Mouse (Mus musculus): Measurements from ENCODE around the gene Mgat1. TPM values are rescaled to one million over a fixed set of nuclear protein-coding genes. Genes with fewer than 3 reads are reported as not detected.

Gene Mgat1
- polyA plus RNA-seq, 1 experiment from 2014 or later, result 34.3 TPM

DNA sequence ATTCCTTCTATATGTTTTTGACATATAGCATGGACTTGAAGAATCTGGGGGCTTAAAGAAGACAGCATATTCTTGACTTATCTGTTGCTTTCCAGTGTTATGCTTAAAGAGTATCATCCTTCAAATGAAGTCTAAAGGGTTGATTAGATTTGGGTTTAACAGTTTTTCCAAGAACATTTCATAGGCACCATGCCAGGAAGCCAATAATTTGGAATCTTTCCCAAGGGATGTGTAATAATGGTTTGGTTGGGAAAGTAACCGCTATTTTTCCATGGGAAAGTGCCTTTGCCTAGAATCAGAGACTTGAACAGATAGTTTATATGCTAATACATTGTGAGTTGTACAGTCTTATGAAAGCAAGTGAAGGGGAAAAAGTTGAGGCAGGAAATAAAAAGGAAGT lies 7.1 kb upstream of the Mgat1 start:
- no peaks in the 10 kb centered on the region for H3K36me3 ChIP-seq (ENCODE audit: control insufficient read depth, insufficient read depth, low read length)
- no peaks in the 10 kb centered on the region for H3K9me3 ChIP-seq (replicated peaks; ENCODE audit: control insufficient read depth, low read length, poor library complexity, severe bottlenecking)
- no peak overlapping the region for H3K9ac ChIP-seq (ENCODE audit: low read depth, low read length)
- H3K27ac ChIP-seq (ENCODE audit: low read length), result no peak overlapping the region
- H3K27me3 ChIP-seq (ENCODE audit: control insufficient read depth, insufficient read depth, low read depth, low read length), result no peaks in the 10 kb centered on the region
- H3K4me3 ChIP-seq (ENCODE audit: low read depth, low read length), result no peak overlapping the region
- 79% methylated on average over 1 of the region's 1 CpGs for WGBS
- ATAC-seq, result no peak
- no peak overlapping the region for H3K4me2 ChIP-seq (ENCODE audit: low read length)
- no peaks in the 10 kb centered on the region for H3K4me1 ChIP-seq (ENCODE audit: control insufficient read depth, insufficient read depth, low read length)

DNA sequence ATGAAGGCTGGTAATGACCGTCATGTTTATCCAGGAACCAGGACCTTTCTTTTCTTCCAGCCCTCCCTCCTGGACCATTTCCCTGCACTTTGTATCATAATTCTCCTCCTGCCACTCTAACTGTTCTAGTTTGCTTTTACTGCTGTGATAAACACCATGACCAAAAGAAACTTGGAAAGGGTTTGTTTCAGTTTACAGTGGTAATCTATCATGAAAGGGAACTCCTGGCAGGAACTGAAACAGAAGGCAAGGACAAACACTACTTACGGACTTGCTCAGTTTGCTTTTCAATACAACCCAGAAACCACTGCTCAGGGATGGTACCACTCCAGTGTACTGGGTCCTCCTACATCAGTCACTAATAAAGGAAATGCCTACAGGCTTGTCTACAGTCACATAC lies 6.5 kb upstream of the Mgat1 start:
- no peak for ATAC-seq
- Histone ChIP-seq H3K4me2 (ENCODE audit: low read length) (no peak overlapping the region), H3K27ac (ENCODE audit: low read length) (no peak overlapping the region), H3K9me3 (replicated peaks; ENCODE audit: control insufficient read depth, low read length, poor library complexity, severe bottlenecking) (no peaks in the 10 kb centered on the region), H3K4me1 (ENCODE audit: control insufficient read depth, insufficient read depth, low read length) (no peaks in the 10 kb centered on the region), H3K27me3 (ENCODE audit: control insufficient read depth, insufficient read depth, low read depth, low read length) (no peaks in the 10 kb centered on the region), H3K9ac (ENCODE audit: low read depth, low read length) (no peak overlapping the region), H3K4me3 (ENCODE audit: low read depth, low read length) (no peak overlapping the region), H3K36me3 (ENCODE audit: control insufficient read depth, insufficient read depth, low read length) (no peaks in the 10 kb centered on the region)
- 74% methylated on average over 2 of the region's 2 CpGs for WGBS

DNA sequence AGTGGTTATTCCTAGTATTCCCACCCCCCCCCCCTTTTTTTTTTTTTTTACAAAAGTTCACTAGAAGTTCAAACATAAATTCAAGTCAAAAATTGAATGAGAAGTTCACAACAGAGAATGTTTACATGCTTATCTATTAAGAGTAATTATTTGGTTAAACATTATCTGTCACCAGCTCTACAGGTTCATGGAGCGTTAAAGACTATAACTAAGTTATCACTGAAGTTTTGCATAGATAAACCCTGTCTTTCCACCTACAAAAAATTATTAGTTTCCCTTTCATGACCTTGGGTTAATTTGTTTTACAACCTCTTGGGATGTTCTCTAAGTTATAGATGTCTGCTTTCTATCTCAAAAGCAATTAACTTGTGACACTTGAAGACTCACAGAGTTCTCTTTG lies 3.7 kb upstream of the Mgat1 start:
- no peak overlapping the region for H3K4me2 ChIP-seq (ENCODE audit: low read length)
- no peaks in the 10 kb centered on the region for H3K27me3 ChIP-seq (ENCODE audit: control insufficient read depth, insufficient read depth, low read depth, low read length)
- H3K9me3 ChIP-seq (replicated peaks; ENCODE audit: control insufficient read depth, low read length, poor library complexity, severe bottlenecking), result no peaks in the 10 kb centered on the region
- 85% methylated on average over 1 of the region's 1 CpGs for WGBS
- H3K9ac ChIP-seq (ENCODE audit: low read depth, low read length), result no peak overlapping the region
- H3K36me3 ChIP-seq (ENCODE audit: control insufficient read depth, insufficient read depth, low read length), result no peaks in the 10 kb centered on the region
- H3K4me3 ChIP-seq (ENCODE audit: low read depth, low read length), result no peak overlapping the region
- peaks cover 12% of the 10 kb centered on the region for H3K4me1 ChIP-seq (ENCODE audit: control insufficient read depth, insufficient read depth, low read length)
- ATAC-seq, result no peak
- no peak overlapping the region for H3K27ac ChIP-seq (ENCODE audit: low read length)

DNA sequence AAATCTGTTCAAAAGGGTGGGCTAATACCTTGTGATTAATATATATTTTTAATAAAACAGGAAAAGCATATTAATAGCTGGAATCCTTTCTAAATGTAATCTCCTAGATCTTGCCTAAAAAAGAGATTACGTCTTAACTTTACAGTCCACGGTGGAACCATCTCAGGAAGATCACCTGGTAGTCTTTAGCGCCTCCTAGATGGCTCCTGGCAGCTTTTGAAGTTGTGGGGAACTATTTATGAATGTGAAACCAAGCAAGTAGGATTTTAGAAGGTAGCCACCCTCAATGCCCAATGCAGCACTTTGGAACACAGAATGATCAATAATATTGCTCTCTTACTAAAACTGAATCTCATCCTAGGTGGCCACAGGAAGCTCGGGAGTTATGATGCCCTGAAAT lies 3.1 kb upstream of the Mgat1 start:
- Histone ChIP-seq H3K27me3 (ENCODE audit: control insufficient read depth, insufficient read depth, low read depth, low read length) (no peaks in the 10 kb centered on the region), H3K27ac (ENCODE audit: low read length) (no peak overlapping the region), H3K36me3 (ENCODE audit: control insufficient read depth, insufficient read depth, low read length) (no peaks in the 10 kb centered on the region), H3K9ac (ENCODE audit: low read depth, low read length) (no peak overlapping the region), H3K4me1 (ENCODE audit: control insufficient read depth, insufficient read depth, low read length) (peaks cover 18% of the 10 kb centered on the region), H3K4me3 (ENCODE audit: low read depth, low read length) (no peak overlapping the region), H3K4me2 (ENCODE audit: low read length) (no peak overlapping the region), H3K9me3 (replicated peaks; ENCODE audit: control insufficient read depth, low read length, poor library complexity, severe bottlenecking) (no peaks in the 10 kb centered on the region)
- no peak for ATAC-seq
- 83% methylated on average over 4 of the region's 4 CpGs for WGBS

DNA sequence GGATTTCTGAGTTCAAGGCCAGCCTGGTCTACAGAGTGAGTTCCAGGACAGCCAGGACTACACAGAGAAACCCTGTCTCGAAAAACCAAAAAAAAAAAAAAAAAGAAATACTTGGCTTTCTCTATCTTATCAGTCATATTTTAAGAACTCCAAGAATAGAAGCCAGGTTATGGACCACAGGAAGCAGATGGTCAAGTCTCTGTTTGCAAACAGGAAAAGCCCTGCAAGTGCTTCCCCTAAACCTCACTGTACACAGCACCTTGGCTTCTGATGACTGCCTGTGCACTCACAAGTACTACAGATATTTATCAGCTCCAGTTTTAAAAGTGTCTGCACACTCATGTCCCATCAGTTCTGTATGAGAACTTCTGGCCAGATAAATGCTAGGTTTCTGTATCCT lies 2.5 kb upstream of the Mgat1 start:
- H3K4me1 ChIP-seq (ENCODE audit: control insufficient read depth, insufficient read depth, low read length), result peaks cover 22% of the 10 kb centered on the region
- no peak for ATAC-seq
- WGBS, result no CpG with 5 or more reads among the region's 1 CpGs
- H3K9me3 ChIP-seq (replicated peaks; ENCODE audit: control insufficient read depth, low read length, poor library complexity, severe bottlenecking), result no peaks in the 10 kb centered on the region
- no peak overlapping the region for H3K9ac ChIP-seq (ENCODE audit: low read depth, low read length)
- no peaks in the 10 kb centered on the region for H3K36me3 ChIP-seq (ENCODE audit: control insufficient read depth, insufficient read depth, low read length)
- no peaks in the 10 kb centered on the region for H3K27me3 ChIP-seq (ENCODE audit: control insufficient read depth, insufficient read depth, low read depth, low read length)
- H3K4me3 ChIP-seq (ENCODE audit: low read depth, low read length), result no peak overlapping the region
- no peak overlapping the region for H3K4me2 ChIP-seq (ENCODE audit: low read length)
- H3K27ac ChIP-seq (ENCODE audit: low read length), result no peak overlapping the region

DNA sequence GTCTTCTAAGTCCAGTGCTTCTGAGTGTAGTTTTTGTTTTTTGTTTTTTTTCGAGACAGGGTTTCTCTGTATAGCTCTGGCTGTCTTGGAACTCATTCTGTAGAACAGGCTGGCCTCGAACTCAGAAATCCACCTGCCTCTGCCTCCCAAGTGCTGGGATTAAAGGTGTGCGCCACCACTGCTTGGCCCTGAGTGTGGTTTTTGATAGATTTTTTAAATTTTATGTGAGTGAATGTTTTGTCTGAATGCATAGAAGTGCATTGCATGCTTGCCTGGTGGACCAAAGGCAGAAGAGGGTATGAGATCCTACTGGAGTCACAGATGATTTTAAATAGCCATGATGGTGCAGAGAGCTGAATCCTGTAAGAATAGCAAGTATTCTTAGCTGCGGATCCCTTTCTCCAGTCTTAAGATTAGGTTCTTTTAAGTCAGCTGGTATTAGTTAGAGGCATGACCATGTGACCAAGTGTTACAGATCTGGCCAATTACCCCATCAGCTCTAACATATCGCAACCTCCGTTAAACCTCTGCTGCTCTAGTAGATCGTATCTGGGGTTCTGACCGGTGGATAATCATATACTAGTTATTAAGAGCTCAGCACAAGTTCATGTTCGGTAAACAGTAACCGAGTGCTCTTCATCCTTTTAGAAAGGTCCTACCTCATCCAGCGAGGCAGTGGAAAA lies 906 bp upstream of the Mgat1 start:
- Histone ChIP-seq H3K27ac (ENCODE audit: low read length) (peak overlapping the region; percentile 92), H3K4me1 (ENCODE audit: control insufficient read depth, insufficient read depth, low read length) (peaks cover 26% of the 10 kb centered on the region), H3K4me2 (ENCODE audit: low read length) (peak overlapping the region; percentile 58), H3K9ac (ENCODE audit: low read depth, low read length) (peak overlapping the region; percentile 79; the same call in 1 of the 2 replicates), H3K27me3 (ENCODE audit: control insufficient read depth, insufficient read depth, low read depth, low read length) (no peaks in the 10 kb centered on the region), H3K9me3 (replicated peaks; ENCODE audit: control insufficient read depth, low read length, poor library complexity, severe bottlenecking) (no peaks in the 10 kb centered on the region), H3K4me3 (ENCODE audit: low read depth, low read length) (peak overlapping the region; percentile 55), H3K36me3 (ENCODE audit: control insufficient read depth, insufficient read depth, low read length) (no peaks in the 10 kb centered on the region)
- WGBS, result 19% methylated on average over 11 of the region's 11 CpGs
- ATAC-seq, result peak; percentile 18

DNA sequence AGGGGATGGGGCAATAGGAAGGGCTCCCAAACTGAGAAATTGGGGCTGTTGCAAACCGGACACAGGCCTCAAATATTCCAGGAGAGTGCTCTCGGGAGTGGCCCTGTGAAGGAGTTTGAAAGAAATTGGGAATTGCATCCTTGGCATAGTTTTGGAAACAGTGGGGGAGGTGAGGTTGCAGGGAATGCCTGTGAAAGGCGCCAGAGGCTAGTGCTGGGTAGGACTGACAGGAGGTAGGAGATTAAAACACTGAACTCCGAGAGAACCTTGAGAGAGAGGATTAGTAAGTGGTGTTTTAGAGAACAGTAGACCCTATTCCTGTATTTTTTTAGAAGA lies 572 bp downstream of the Mgat1 start:
- H3K9me3 ChIP-seq (replicated peaks; ENCODE audit: control insufficient read depth, low read length, poor library complexity, severe bottlenecking), result no peaks in the 10 kb centered on the region
- H3K27me3 ChIP-seq (ENCODE audit: control insufficient read depth, insufficient read depth, low read depth, low read length), result no peaks in the 10 kb centered on the region
- H3K36me3 ChIP-seq (ENCODE audit: control insufficient read depth, insufficient read depth, low read length), result no peaks in the 10 kb centered on the region
- peaks cover 26% of the 10 kb centered on the region for H3K4me1 ChIP-seq (ENCODE audit: control insufficient read depth, insufficient read depth, low read length)
- ATAC-seq, result no peak
- peak overlapping the region; percentile 55 for H3K4me3 ChIP-seq (ENCODE audit: low read depth, low read length)
- H3K27ac ChIP-seq (ENCODE audit: low read length), result peak overlapping the region; percentile 92
- 1% methylated on average over 4 of the region's 4 CpGs for WGBS
- peak overlapping the region; percentile 65 for H3K4me2 ChIP-seq (ENCODE audit: low read length)
- H3K9ac ChIP-seq (ENCODE audit: low read depth, low read length), result peak overlapping the region; percentile 79

DNA sequence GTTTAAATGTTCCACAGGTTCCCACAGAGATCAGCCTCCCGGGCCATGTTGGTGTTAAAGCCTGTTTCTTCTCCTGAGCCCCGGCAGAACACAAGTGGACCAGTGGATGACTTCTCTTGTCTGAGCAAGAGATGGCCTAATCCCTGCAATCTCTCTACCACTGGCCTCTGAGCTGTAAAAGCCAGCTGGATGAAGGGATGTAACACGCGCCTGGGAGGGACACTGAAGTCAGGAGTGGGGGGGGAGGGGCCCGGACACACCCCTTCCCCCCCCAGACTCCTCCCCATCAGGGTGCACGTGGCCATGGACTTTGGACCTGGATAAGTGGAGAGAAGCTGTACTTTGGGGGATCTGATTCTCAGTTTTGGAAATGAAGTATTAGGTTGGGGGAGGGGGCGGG lies 1.2 kb downstream of the Mgat1 start:
- H3K4me3 ChIP-seq (ENCODE audit: low read depth, low read length), result peak overlapping the region; percentile 55
- H3K9me3 ChIP-seq (replicated peaks; ENCODE audit: control insufficient read depth, low read length, poor library complexity, severe bottlenecking), result no peaks in the 10 kb centered on the region
- no peaks in the 10 kb centered on the region for H3K27me3 ChIP-seq (ENCODE audit: control insufficient read depth, insufficient read depth, low read depth, low read length)
- no peak for ATAC-seq
- H3K36me3 ChIP-seq (ENCODE audit: control insufficient read depth, insufficient read depth, low read length), result no peaks in the 10 kb centered on the region
- peak overlapping the region; percentile 79 for H3K9ac ChIP-seq (ENCODE audit: low read depth, low read length)
- WGBS, result 18% methylated on average over 7 of the region's 7 CpGs
- peak overlapping the region; percentile 65 for H3K4me2 ChIP-seq (ENCODE audit: low read length)
- no peak overlapping the region for H3K27ac ChIP-seq (ENCODE audit: low read length)
- H3K4me1 ChIP-seq (ENCODE audit: control insufficient read depth, insufficient read depth, low read length), result peaks cover 32% of the 10 kb centered on the region

DNA sequence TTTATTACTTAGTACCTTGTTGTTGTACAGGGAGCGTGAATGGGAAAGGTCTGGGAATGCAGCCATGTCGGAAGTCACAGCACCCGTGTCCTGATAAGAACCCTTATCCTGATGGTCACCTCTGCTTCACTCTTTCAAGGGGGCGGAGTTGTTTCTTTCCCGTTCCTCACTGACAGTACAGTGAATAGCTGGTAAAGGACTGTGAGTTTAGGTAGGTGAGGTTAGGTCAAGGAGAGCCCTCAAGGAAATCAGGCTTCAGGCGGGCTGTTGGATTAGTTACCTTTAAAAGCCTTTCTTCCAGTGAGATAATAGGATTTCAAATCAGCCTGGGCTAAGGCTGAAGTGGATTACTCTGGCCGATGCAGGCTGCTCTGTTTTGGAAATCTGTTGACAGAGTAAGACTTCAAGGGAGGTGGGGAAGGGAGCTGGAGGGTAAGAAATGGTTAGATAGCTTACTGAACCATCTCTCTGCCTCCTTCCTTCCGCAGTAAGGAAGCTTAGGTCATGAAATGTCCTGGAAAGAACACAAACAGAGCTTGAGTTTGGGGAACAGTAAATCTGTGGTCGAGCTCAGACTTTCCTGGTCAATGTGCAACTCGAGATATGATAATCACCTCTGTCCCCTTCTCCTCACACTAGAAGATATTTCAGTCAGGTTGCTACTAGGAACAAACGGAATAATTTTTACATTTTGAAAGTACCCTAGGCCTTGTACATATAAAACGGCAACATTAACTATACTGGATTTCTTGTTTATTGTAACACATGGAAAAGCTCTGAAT lies 1.8 kb downstream of the Mgat1 start:
- no peaks in the 10 kb centered on the region for H3K27me3 ChIP-seq (ENCODE audit: control insufficient read depth, insufficient read depth, low read depth, low read length)
- H3K27ac ChIP-seq (ENCODE audit: low read length), result no peak overlapping the region
- H3K4me1 ChIP-seq (ENCODE audit: control insufficient read depth, insufficient read depth, low read length), result peaks cover 38% of the 10 kb centered on the region
- no peak overlapping the region for H3K9ac ChIP-seq (ENCODE audit: low read depth, low read length)
- no peaks in the 10 kb centered on the region for H3K9me3 ChIP-seq (replicated peaks; ENCODE audit: control insufficient read depth, low read length, poor library complexity, severe bottlenecking)
- H3K36me3 ChIP-seq (ENCODE audit: control insufficient read depth, insufficient read depth, low read length), result no peaks in the 10 kb centered on the region
- H3K4me3 ChIP-seq (ENCODE audit: low read depth, low read length), result no peak overlapping the region
- ATAC-seq, result no peak
- peak overlapping the region; percentile 65 for H3K4me2 ChIP-seq (ENCODE audit: low read length)
- 30% methylated on average over 12 of the region's 12 CpGs for WGBS
